Mouse (Mus musculus) stomach, embryonic 16.5 days (tissue): ENCODE data around the gene Cops2. TPM values are rescaled to one million over a fixed set of nuclear protein-coding genes. Genes with fewer than 3 reads are reported as not detected.

Source experiments
- ATAC-seq: fragments of 200-750 bp; cut with Nextera tagmentation; 2 replicates; pipeline ENCODE4 v1.8.0; 2017; ENCODE audit warnings: moderate number of reproducible peaks, moderate TSS enrichment; ENCODE audit not compliant: insufficient read depth, low FRiP score
- H3K27ac ChIP-seq: fragments of 300-500 bp; sonication (generic); 2 replicates; pipeline ENCODE4 v1.5.1; 2014; ENCODE audit warnings: low read length
- H3K27me3 ChIP-seq: fragments of 300-500 bp; sonication (generic); 2 replicates; pipeline ENCODE4 v1.6.1; 2014; ENCODE audit warnings: low read length, control low read depth, mixed read lengths; ENCODE audit not compliant: control insufficient read depth, insufficient read depth
- H3K36me3 ChIP-seq: fragments of 300-500 bp; sonication (generic); 2 replicates; pipeline ENCODE4 v1.6.1; 2014; ENCODE audit warnings: low read length; ENCODE audit not compliant: control insufficient read depth, insufficient read depth
- H3K4me1 ChIP-seq: fragments of 300-500 bp; sonication (generic); 2 replicates; pipeline ENCODE4 v1.6.1; 2014; ENCODE audit warnings: low read length, control low read depth, mixed read lengths; ENCODE audit not compliant: control insufficient read depth, insufficient read depth
- H3K4me2 ChIP-seq: fragments of 300-500 bp; sonication (generic); 2 replicates; pipeline ENCODE4 v1.6.1; 2014; ENCODE audit warnings: low read depth, low read length, mixed read lengths
- H3K4me3 ChIP-seq: fragments of 300-500 bp; sonication (generic); replicated peaks from 2 replicates; pipeline ENCODE4 v1.5.1; 2014; ENCODE audit warnings: mild to moderate bottlenecking, low read length
- H3K9ac ChIP-seq: fragments of 300-500 bp; sonication (generic); 2 replicates; pipeline ENCODE4 v1.6.1; 2014; ENCODE audit warnings: low read length
- H3K9me3 ChIP-seq: fragments of 300-500 bp; sonication (generic); replicated peaks from 2 replicates; pipeline ENCODE4 v1.6.1; 2016; ENCODE audit warnings: low read length, control low read depth; ENCODE audit not compliant: control insufficient read depth
- WGBS: fragments of 180-500 bp; shearing (Covaris S2); extraction: QIAGEN DNeasy Blood & Tissue Kit; methylation state at CpG from one replicate; pipeline ENCODE4 v1.1.7; 2014; 5-methylcytosine and 5-hydroxymethylcytosine counted together
- polyA plus RNA-seq: library from polyadenylated mRNA; unstranded; fragments of >200 nt; fragmentation: Nextera tagmentation; extraction: Ambion mirVana; gene quantifications from 2 replicates; pipeline ENCODE4 v1.2.1, GENCODE M21; 2015

Cops2 gene
- polyA plus RNA-seq, 1 experiment from 2014 or later, result 70.5 TPM

- Histone ChIP-seq H3K9ac (no peak overlapping the region), H3K27ac (no peak overlapping the region), H3K9me3 (no peaks in the 10 kb centered on the region), H3K27me3 (no peaks in the 10 kb centered on the region), H3K4me1 (no peaks in the 10 kb centered on the region), H3K4me2 (no peak overlapping the region), H3K36me3 (peaks cover 16% of the 10 kb centered on the region), H3K4me3 (no peak overlapping the region)
- ATAC-seq, result no peak
- 63% methylated on average over 2 of the region's 2 CpGs for WGBS
These were observed 20.1 kb downstream of the Cops2 start for GRCm38 (mm10) chr2:125838708-125839284.

GRCm38 (mm10) chr2:125838091-125838490, 20.8 kb downstream of the Cops2 start:
- H3K4me3 ChIP-seq, result no peak overlapping the region
- no peaks in the 10 kb centered on the region for H3K4me1 ChIP-seq
- 95% methylated on average over 7 of the region's 7 CpGs for WGBS
- H3K9me3 ChIP-seq, result no peaks in the 10 kb centered on the region
- ATAC-seq, result no peak
- peaks cover 17% of the 10 kb centered on the region for H3K36me3 ChIP-seq
- H3K4me2 ChIP-seq, result no peak overlapping the region
- H3K9ac ChIP-seq, result no peak overlapping the region
- H3K27me3 ChIP-seq, result no peaks in the 10 kb centered on the region
- H3K27ac ChIP-seq, result no peak overlapping the region

- ATAC-seq, result no peak
- H3K36me3 ChIP-seq, result peaks cover 6% of the 10 kb centered on the region
- 92% methylated on average over 2 of the region's 2 CpGs for WGBS
- no peak overlapping the region for H3K4me2 ChIP-seq
- H3K27me3 ChIP-seq, result no peaks in the 10 kb centered on the region
- no peak overlapping the region for H3K4me3 ChIP-seq
- H3K4me1 ChIP-seq, result no peaks in the 10 kb centered on the region
- H3K9me3 ChIP-seq, result no peaks in the 10 kb centered on the region
- no peak overlapping the region for H3K27ac ChIP-seq
- H3K9ac ChIP-seq, result no peak overlapping the region
These were observed 29.0 kb downstream of the Cops2 start for GRCm38 (mm10) chr2:125829924-125830323.

- Histone ChIP-seq H3K4me2 (no peak overlapping the region), H3K36me3 (peaks cover 3% of the 10 kb centered on the region; the same call in 1 of the 2 replicates), H3K9me3 (no peaks in the 10 kb centered on the region), H3K4me1 (no peaks in the 10 kb centered on the region), H3K27ac (no peak overlapping the region), H3K9ac (no peak overlapping the region), H3K4me3 (no peak overlapping the region), H3K27me3 (no peaks in the 10 kb centered on the region)
- ATAC-seq, result no peak
- WGBS, result 83% methylated on average over 4 of the region's 4 CpGs
These were observed 31.0 kb downstream of the Cops2 start for GRCm38 (mm10) chr2:125827898-125828297.

- ATAC-seq, result no peak
- no peak overlapping the region for H3K4me3 ChIP-seq
- 70% methylated on average over 4 of the region's 4 CpGs for WGBS
- no peak overlapping the region for H3K27ac ChIP-seq
- no peaks in the 10 kb centered on the region for H3K27me3 ChIP-seq
- no peaks in the 10 kb centered on the region for H3K36me3 ChIP-seq
- no peaks in the 10 kb centered on the region for H3K9me3 ChIP-seq
- H3K4me2 ChIP-seq, result no peak overlapping the region
- H3K4me1 ChIP-seq, result no peaks in the 10 kb centered on the region
- H3K9ac ChIP-seq, result no peak overlapping the region
These were observed 32.7 kb downstream of the Cops2 start for GRCm38 (mm10) chr2:125826201-125826600.

- 85% methylated on average over 4 of the region's 4 CpGs for WGBS
- ATAC-seq, result no peak
- Histone ChIP-seq H3K9ac (no peak overlapping the region), H3K9me3 (no peaks in the 10 kb centered on the region), H3K4me1 (no peaks in the 10 kb centered on the region), H3K4me3 (no peak overlapping the region), H3K4me2 (no peak overlapping the region), H3K36me3 (no peaks in the 10 kb centered on the region), H3K27ac (no peak overlapping the region), H3K27me3 (no peaks in the 10 kb centered on the region)
These were observed 38.5 kb downstream of the Cops2 start for GRCm38 (mm10) chr2:125820397-125820796.

GRCm38 (mm10) chr2:125813972-125814595, 44.9 kb downstream of the Cops2 start:
- Histone ChIP-seq H3K27ac (no peak overlapping the region), H3K4me3 (no peak overlapping the region), H3K4me2 (no peak overlapping the region), H3K9me3 (no peaks in the 10 kb centered on the region), H3K4me1 (no peaks in the 10 kb centered on the region), H3K36me3 (no peaks in the 10 kb centered on the region), H3K27me3 (no peaks in the 10 kb centered on the region), H3K9ac (no peak overlapping the region)
- peak; percentile 50; the same call in 1 of the 2 replicates for ATAC-seq
- 42% methylated on average over 9 of the region's 9 CpGs for WGBS

GRCm38 (mm10) chr2:125811332-125811731, 47.6 kb downstream of the Cops2 start:
- H3K4me1 ChIP-seq, result no peaks in the 10 kb centered on the region
- no peak overlapping the region for H3K4me2 ChIP-seq
- no peak overlapping the region for H3K27ac ChIP-seq
- H3K27me3 ChIP-seq, result no peaks in the 10 kb centered on the region
- ATAC-seq, result no peak
- WGBS, result 68% methylated on average over 2 of the region's 2 CpGs
- H3K36me3 ChIP-seq, result no peaks in the 10 kb centered on the region
- H3K9me3 ChIP-seq, result no peaks in the 10 kb centered on the region
- no peak overlapping the region for H3K4me3 ChIP-seq
- H3K9ac ChIP-seq, result no peak overlapping the region

GRCm38 (mm10) chr2:125809551-125809950, 49.4 kb downstream of the Cops2 start:
- no peak overlapping the region for H3K27ac ChIP-seq
- no peaks in the 10 kb centered on the region for H3K27me3 ChIP-seq
- no peak overlapping the region for H3K4me3 ChIP-seq
- no peak overlapping the region for H3K9ac ChIP-seq
- no peaks in the 10 kb centered on the region for H3K9me3 ChIP-seq
- no peak overlapping the region for H3K4me2 ChIP-seq
- 73% methylated on average over 7 of the region's 7 CpGs for WGBS
- peak; percentile 29; the same call in 1 of the 2 replicates for ATAC-seq
- H3K4me1 ChIP-seq, result no peaks in the 10 kb centered on the region
- no peaks in the 10 kb centered on the region for H3K36me3 ChIP-seq
